Mouse (Mus musculus) heart, adult 2 months (tissue): ENCODE data around the gene Gm47955.
"Not testable (repeated sequence)": the region's sequence is repeated elsewhere in the genome, so short reads cannot be mapped to it uniquely, and the experiment has no call there.

Source experiments
- CTCF ChIP-seq: fragments of 200-600 bp; IDR thresholded peaks from 2 replicates; pipeline ENCODE4 v1.8.1; 2022; ENCODE audit warnings: antibody characterized with exemption, mild to moderate bottlenecking, moderate library complexity
- EP300 ChIP-seq: fragments of 200-500 bp; IDR thresholded peaks from 2 replicates; pipeline ENCODE4 v1.6.1; 2011; ENCODE audit warnings: low read depth, low read length, control low read depth; ENCODE audit not compliant: insufficient read depth
- POLR2A ChIP-seq: fragments of 200-500 bp; IDR thresholded peaks from 2 replicates; pipeline ENCODE4 v1.6.1; 2011; ENCODE audit warnings: mild to moderate bottlenecking, low read depth, low read length, control low read depth; ENCODE audit not compliant: insufficient read depth

DNA sequence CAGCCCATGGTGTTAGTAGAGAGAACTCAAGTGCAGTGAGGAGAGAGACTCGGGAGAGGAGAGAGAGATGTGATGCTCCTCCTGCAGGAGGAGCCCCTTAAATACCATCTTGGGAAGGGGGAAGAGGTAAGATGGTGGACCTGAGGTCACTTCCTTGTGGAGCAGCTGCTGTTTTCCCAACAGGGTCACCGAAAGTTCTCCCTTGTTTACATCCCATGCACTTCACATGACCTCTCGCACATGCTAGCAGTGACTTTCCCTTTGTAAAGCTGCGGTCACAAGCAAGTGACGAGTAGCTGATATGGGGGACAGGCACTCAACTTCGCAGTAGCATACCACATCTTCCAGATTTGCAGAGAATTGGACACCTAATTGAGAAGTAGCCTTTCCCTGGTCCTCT, 28.8 kb upstream of the Gm47955 start, which contains the start of gene Gm6217:
- not testable (repeated sequence) for TF ChIP-seq EP300, POLR2A, CTCF
